Mouse (Mus musculus): ENCODE measurements at regions not wholly inside any gene's neighbourhood (a gene's known extent, or its start where the extent isn't known, plus 50 kb on each side); places are given as distances from the start of the nearest gene placed in this dataset.

- 70% methylated on average over 6 of the region's 6 CpGs for WGBS (ENCODE audit: insufficient replicate concordance)
- no peak for TF ChIP-seq EP300 (IDR thresholded peaks at IDR 0.05; ENCODE audit: low read depth)
- no peak for TF ChIP-seq CTCF (IDR thresholded peaks at IDR 0.05; ENCODE audit: low read depth)
- no peak for DNase-seq
- H3K4me2 ChIP-seq (ENCODE audit: low read depth, low read length) = no peak overlapping the region
- no peak overlapping the region for H3K9ac ChIP-seq (replicated peaks)
- H3K9me3 ChIP-seq (ENCODE audit: low read length) = no peaks in the 10 kb centered on the region
- H3K4me1 ChIP-seq (ENCODE audit: insufficient read depth) = no peaks in the 10 kb centered on the region
- ATAC-seq = no peak
- H3K27me3 ChIP-seq (ENCODE audit: insufficient read depth, low read length) = no peaks in the 10 kb centered on the region
- H3K4me3 ChIP-seq (ENCODE audit: low read depth, low read length) = no peak overlapping the region
- H3K27ac ChIP-seq (ENCODE audit: low read depth) = no peak overlapping the region
- no peaks in the 10 kb centered on the region for H3K36me3 ChIP-seq (replicated peaks; ENCODE audit: insufficient read depth, low read length)
These were observed 68.6 kb downstream of the Dad1 start for GRCm38 (mm10) chr14:54185265-54185830.

DNA sequence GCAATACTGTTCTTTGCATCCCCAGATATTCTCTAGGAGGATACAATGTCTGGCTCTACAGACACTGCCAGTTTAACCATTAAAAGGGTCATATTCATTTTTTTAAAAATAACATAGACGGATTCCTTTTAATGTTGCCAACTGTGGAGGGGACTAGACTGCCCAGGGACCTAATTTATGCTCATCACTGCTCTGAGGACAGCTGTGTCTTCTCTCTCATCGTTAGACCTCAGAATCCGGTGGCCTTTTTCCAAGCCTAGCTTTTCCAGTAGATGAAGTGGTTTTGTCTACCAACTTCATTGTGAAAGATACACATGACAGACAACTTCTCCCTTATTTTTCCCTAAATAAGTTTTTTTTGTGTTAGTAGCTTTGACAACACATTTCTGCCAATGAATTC, 70.0 kb downstream of the Dad1 start:
- H3K9me3 ChIP-seq (ENCODE audit: low read length) = no peaks in the 10 kb centered on the region
- no peak overlapping the region for H3K9ac ChIP-seq (replicated peaks)
- H3K36me3 ChIP-seq (replicated peaks; ENCODE audit: insufficient read depth, low read length) = no peaks in the 10 kb centered on the region
- TF ChIP-seq CTCF (IDR thresholded peaks at IDR 0.05; ENCODE audit: low read depth) = no peak
- TF ChIP-seq EP300 (IDR thresholded peaks at IDR 0.05; ENCODE audit: low read depth) = no peak
- 81% methylated on average over 3 of the region's 3 CpGs for WGBS (ENCODE audit: insufficient replicate concordance)
- DNase-seq (no peak), ATAC-seq (no peak)
- H3K4me1 ChIP-seq (ENCODE audit: insufficient read depth) = no peaks in the 10 kb centered on the region
- no peak overlapping the region for H3K4me3 ChIP-seq (ENCODE audit: low read depth, low read length)
- no peaks in the 10 kb centered on the region for H3K27me3 ChIP-seq (ENCODE audit: insufficient read depth, low read length)
- no peak overlapping the region for H3K4me2 ChIP-seq (ENCODE audit: low read depth, low read length)
- no peak overlapping the region for H3K27ac ChIP-seq (ENCODE audit: low read depth)

- Histone ChIP-seq H3K36me3 (replicated peaks; ENCODE audit: insufficient read depth, low read length) (no peaks in the 10 kb centered on the region), H3K4me2 (ENCODE audit: low read depth, low read length) (no peak overlapping the region), H3K9ac (replicated peaks) (no peak overlapping the region), H3K4me1 (ENCODE audit: insufficient read depth) (no peaks in the 10 kb centered on the region), H3K27me3 (ENCODE audit: insufficient read depth, low read length) (no peaks in the 10 kb centered on the region), H3K9me3 (ENCODE audit: low read length) (no peaks in the 10 kb centered on the region), H3K27ac (ENCODE audit: low read depth) (no peak overlapping the region), H3K4me3 (ENCODE audit: low read depth, low read length) (no peak overlapping the region)
- DNase-seq = no peak
- 72% methylated on average over 10 of the region's 10 CpGs for WGBS (ENCODE audit: insufficient replicate concordance)
- ATAC-seq = no peak
- TF ChIP-seq CTCF (IDR thresholded peaks at IDR 0.05; ENCODE audit: low read depth) (no peak), EP300 (IDR thresholded peaks at IDR 0.05; ENCODE audit: low read depth) (no peak)
These were observed 71.1 kb downstream of the Dad1 start for GRCm38 (mm10) chr14:54182838-54183237.

GRCm38 (mm10) chr14:54181306-54181705, 72.6 kb downstream of the Dad1 start:
- Histone ChIP-seq H3K27me3 (ENCODE audit: insufficient read depth, low read length) (no peaks in the 10 kb centered on the region), H3K4me2 (ENCODE audit: low read depth, low read length) (no peak overlapping the region), H3K9me3 (ENCODE audit: low read length) (no peaks in the 10 kb centered on the region), H3K36me3 (replicated peaks; ENCODE audit: insufficient read depth, low read length) (no peaks in the 10 kb centered on the region), H3K4me3 (ENCODE audit: low read depth, low read length) (no peak overlapping the region), H3K9ac (replicated peaks) (no peak overlapping the region), H3K4me1 (ENCODE audit: insufficient read depth) (no peaks in the 10 kb centered on the region), H3K27ac (ENCODE audit: low read depth) (no peak overlapping the region)
- WGBS (ENCODE audit: insufficient replicate concordance) = 81% methylated on average over 3 of the region's 3 CpGs
- TF ChIP-seq CTCF (IDR thresholded peaks at IDR 0.05; ENCODE audit: low read depth) = no peak
- no peak for TF ChIP-seq EP300 (IDR thresholded peaks at IDR 0.05; ENCODE audit: low read depth)
- DNase-seq = no peak
- ATAC-seq = no peak

GRCm38 (mm10) chr14:54180754-54181153, 73.2 kb downstream of the Dad1 start:
- DNase-seq = no peak
- Histone ChIP-seq H3K27ac (ENCODE audit: low read depth) (no peak overlapping the region), H3K9me3 (ENCODE audit: low read length) (no peaks in the 10 kb centered on the region), H3K9ac (replicated peaks) (no peak overlapping the region), H3K36me3 (replicated peaks; ENCODE audit: insufficient read depth, low read length) (no peaks in the 10 kb centered on the region), H3K4me1 (ENCODE audit: insufficient read depth) (no peaks in the 10 kb centered on the region), H3K4me2 (ENCODE audit: low read depth, low read length) (no peak overlapping the region), H3K27me3 (ENCODE audit: insufficient read depth, low read length) (no peaks in the 10 kb centered on the region), H3K4me3 (ENCODE audit: low read depth, low read length) (no peak overlapping the region)
- 80% methylated on average over 3 of the region's 3 CpGs for WGBS (ENCODE audit: insufficient replicate concordance)
- no peak for TF ChIP-seq CTCF (IDR thresholded peaks at IDR 0.05; ENCODE audit: low read depth)
- no peak for TF ChIP-seq EP300 (IDR thresholded peaks at IDR 0.05; ENCODE audit: low read depth)
- ATAC-seq = no peak

- no peak for DNase-seq
- no peaks in the 10 kb centered on the region for H3K27me3 ChIP-seq (ENCODE audit: insufficient read depth, low read length)
- no peak overlapping the region for H3K4me2 ChIP-seq (ENCODE audit: low read depth, low read length)
- ATAC-seq = no peak
- H3K4me1 ChIP-seq (ENCODE audit: insufficient read depth) = no peaks in the 10 kb centered on the region
- WGBS (ENCODE audit: insufficient replicate concordance) = 57% methylated on average over 3 of the region's 3 CpGs
- no peak overlapping the region for H3K4me3 ChIP-seq (ENCODE audit: low read depth, low read length)
- TF ChIP-seq EP300 (IDR thresholded peaks at IDR 0.05; ENCODE audit: low read depth) = no peak
- no peak for TF ChIP-seq CTCF (IDR thresholded peaks at IDR 0.05; ENCODE audit: low read depth)
- H3K36me3 ChIP-seq (replicated peaks; ENCODE audit: insufficient read depth, low read length) = no peaks in the 10 kb centered on the region
- no peak overlapping the region for H3K27ac ChIP-seq (ENCODE audit: low read depth)
- H3K9me3 ChIP-seq (ENCODE audit: low read length) = no peaks in the 10 kb centered on the region
- H3K9ac ChIP-seq (replicated peaks) = no peak overlapping the region
These were observed 73.6 kb downstream of the Dad1 start for GRCm38 (mm10) chr14:54180271-54180670.

- no peak for ATAC-seq
- no peaks in the 10 kb centered on the region for H3K4me1 ChIP-seq (ENCODE audit: insufficient read depth)
- no peaks in the 10 kb centered on the region for H3K27me3 ChIP-seq (ENCODE audit: insufficient read depth, low read length)
- no peak overlapping the region for H3K9ac ChIP-seq (replicated peaks)
- WGBS (ENCODE audit: insufficient replicate concordance) = 79% methylated on average over 3 of the region's 3 CpGs
- no peaks in the 10 kb centered on the region for H3K36me3 ChIP-seq (replicated peaks; ENCODE audit: insufficient read depth, low read length)
- no peak for DNase-seq
- no peak overlapping the region for H3K27ac ChIP-seq (ENCODE audit: low read depth)
- H3K4me2 ChIP-seq (ENCODE audit: low read depth, low read length) = no peak overlapping the region
- TF ChIP-seq EP300 (IDR thresholded peaks at IDR 0.05; ENCODE audit: low read depth) = no peak
- TF ChIP-seq CTCF (IDR thresholded peaks at IDR 0.05; ENCODE audit: low read depth) = no peak
- no peaks in the 10 kb centered on the region for H3K9me3 ChIP-seq (ENCODE audit: low read length)
- H3K4me3 ChIP-seq (ENCODE audit: low read depth, low read length) = no peak overlapping the region
These were observed 75.0 kb downstream of the Dad1 start for GRCm38 (mm10) chr14:54178856-54179255.
